Mouse (Mus musculus): ENCODE data around the gene Tmem86a. TPM values are rescaled to one million over a fixed set of nuclear protein-coding genes. Genes with fewer than 3 reads are reported as not detected.

Tmem86a gene
- polyA plus RNA-seq (2015; fragmentation: Nextera tagmentation; extraction: Ambion mirVana), result 28.1 and 30.2 TPM in 2 replicates

- Histone ChIP-seq H3K36me3 (peaks cover 14% of the 10 kb centered on the region), H3K4me1 (peaks cover 31% of the 10 kb centered on the region)
- peak; percentile 98 for ATAC-seq (replicated peaks; ENCODE audit: low FRiP score)
These were observed at the start of gene Tmem86a for GRCm38 (mm10) chr7:47050366-47050765. Gene Tmem86a (plus strand): TSS chr7:47050601.

GRCm38 (mm10) chr7:47000644-47000983 is 49.8 kb upstream of the Tmem86a start:
- Histone ChIP-seq H3K4me3 (replicated peaks) (no peak overlapping the region), H3K27ac (no peak overlapping the region), H3K4me1 (peaks cover 28% of the 10 kb centered on the region), H3K9me3 (replicated peaks) (no peaks in the 10 kb centered on the region), H3K4me2 (no peak overlapping the region), H3K9ac (no peak overlapping the region), H3K36me3 (peaks cover 36% of the 10 kb centered on the region), H3K27me3 (no peaks in the 10 kb centered on the region)
- WGBS, result 43% methylated on average over 3 of the region's 3 CpGs
- peak; percentile 82 for ATAC-seq (replicated peaks; ENCODE audit: low FRiP score)

More at GRCm38 (mm10) chr7:47050366-47050765, at the start of gene Tmem86a:
- H3K9me3 ChIP-seq (replicated peaks), result no peaks in the 10 kb centered on the region
- peak within 1 kb of the TSS; percentile 90 for H3K4me2 ChIP-seq
- H3K27me3 ChIP-seq, result peaks cover 6% of the 10 kb centered on the region; the same call in 1 of the 2 replicates
- peak within 1 kb of the TSS; percentile 91 for H3K4me3 ChIP-seq (replicated peaks)
- peak within 1 kb of the TSS; percentile 98 for H3K27ac ChIP-seq
- peak within 1 kb of the TSS; percentile 89 for H3K9ac ChIP-seq
- WGBS, result 0% methylated on average over 33 of the region's 33 CpGs

GRCm38 (mm10) chr7:47001125-47001899 is 49.1 kb upstream of the Tmem86a start:
- 0 out of 2 replicates have a peak overlapping the region, but pooled peaks have one; percentile 24 for H3K27ac ChIP-seq
- H3K4me1 ChIP-seq, result peaks cover 29% of the 10 kb centered on the region
- peaks cover 30% of the 10 kb centered on the region for H3K36me3 ChIP-seq
- H3K4me2 ChIP-seq, result no peak overlapping the region
- 71% methylated on average over 5 of the region's 5 CpGs for WGBS
- H3K9me3 ChIP-seq (replicated peaks), result no peaks in the 10 kb centered on the region
- no peak for ATAC-seq (replicated peaks; ENCODE audit: low FRiP score)
- no peaks in the 10 kb centered on the region for H3K27me3 ChIP-seq
- H3K4me3 ChIP-seq (replicated peaks), result no peak overlapping the region
- H3K9ac ChIP-seq, result no peak overlapping the region

GRCm38 (mm10) chr7:47001900-47002275 is 48.5 kb upstream of the Tmem86a start:
- H3K4me2 ChIP-seq, result no peak overlapping the region
- 80% methylated on average over 4 of the region's 4 CpGs for WGBS
- no peaks in the 10 kb centered on the region for H3K9me3 ChIP-seq (replicated peaks)
- H3K9ac ChIP-seq, result no peak overlapping the region
- no peaks in the 10 kb centered on the region for H3K27me3 ChIP-seq
- no peak for ATAC-seq (replicated peaks; ENCODE audit: low FRiP score)
- H3K4me1 ChIP-seq, result peaks cover 35% of the 10 kb centered on the region
- peaks cover 25% of the 10 kb centered on the region for H3K36me3 ChIP-seq
- H3K4me3 ChIP-seq (replicated peaks), result no peak overlapping the region
- H3K27ac ChIP-seq, result no peak overlapping the region

- H3K9me3 ChIP-seq (replicated peaks), result no peaks in the 10 kb centered on the region
- no peak overlapping the region for H3K4me2 ChIP-seq
- 51% methylated on average over 3 of the region's 3 CpGs for WGBS
These were observed 46.8 kb upstream of the Tmem86a start for GRCm38 (mm10) chr7:47003411-47004115.

GRCm38 (mm10) chr7:47007109-47007780 is 43.2 kb upstream of the Tmem86a start:
- Histone ChIP-seq H3K9ac (peak overlapping the region; percentile 66), H3K9me3 (replicated peaks) (no peaks in the 10 kb centered on the region), H3K4me3 (replicated peaks) (peak overlapping the region; percentile 81), H3K4me1 (peaks cover 32% of the 10 kb centered on the region), H3K36me3 (no peaks in the 10 kb centered on the region), H3K27ac (peak overlapping the region; percentile 95), H3K27me3 (no peaks in the 10 kb centered on the region), H3K4me2 (peak overlapping the region; percentile 90)
- WGBS, result 11% methylated on average over 21 of the region's 21 CpGs
- ATAC-seq (replicated peaks; ENCODE audit: low FRiP score), result no peak

More at GRCm38 (mm10) chr7:47003411-47004115, 46.8 kb upstream of the Tmem86a start:
- no peaks in the 10 kb centered on the region for H3K27me3 ChIP-seq
- H3K9ac ChIP-seq, result no peak overlapping the region
- H3K4me3 ChIP-seq (replicated peaks), result no peak overlapping the region
- H3K4me1 ChIP-seq, result peaks cover 40% of the 10 kb centered on the region
- peaks cover 9% of the 10 kb centered on the region for H3K36me3 ChIP-seq
- no peak for ATAC-seq (replicated peaks; ENCODE audit: low FRiP score)
- no peak overlapping the region for H3K27ac ChIP-seq

- WGBS, result under 1% methylated on average over 25 of the region's 25 CpGs
- peak; percentile 60 for ATAC-seq (replicated peaks; ENCODE audit: low FRiP score)
These were observed 42.6 kb upstream of the Tmem86a start for GRCm38 (mm10) chr7:47007818-47008167.

GRCm38 (mm10) chr7:47008168-47008993 is 42.0 kb upstream of the Tmem86a start, which contains the start of gene Spty2d1:
Gene Spty2d1 (minus strand): TSS chr7:47008411.
- peak within 1 kb of the TSS; percentile 90 for H3K4me2 ChIP-seq
- ATAC-seq (replicated peaks; ENCODE audit: low FRiP score), result peak; percentile 95
- H3K27ac ChIP-seq, result peak within 1 kb of the TSS; percentile 95
- under 1% methylated on average over 57 of the region's 57 CpGs for WGBS
- H3K4me3 ChIP-seq (replicated peaks), result peak within 1 kb of the TSS; percentile 81
- no peaks in the 10 kb centered on the region for H3K9me3 ChIP-seq (replicated peaks)
- no peaks in the 10 kb centered on the region for H3K36me3 ChIP-seq
- H3K27me3 ChIP-seq, result no peaks in the 10 kb centered on the region
- H3K4me1 ChIP-seq, result peaks cover 36% of the 10 kb centered on the region
- H3K9ac ChIP-seq, result peak within 1 kb of the TSS; percentile 66

More at GRCm38 (mm10) chr7:47007818-47008167, 42.6 kb upstream of the Tmem86a start:
- Histone ChIP-seq H3K9me3 (replicated peaks) (no peaks in the 10 kb centered on the region), H3K36me3 (no peaks in the 10 kb centered on the region), H3K4me2 (peak overlapping the region; percentile 90), H3K9ac (peak overlapping the region; percentile 66), H3K27me3 (no peaks in the 10 kb centered on the region), H3K27ac (peak overlapping the region; percentile 95), H3K4me3 (replicated peaks) (peak overlapping the region; percentile 81), H3K4me1 (peaks cover 33% of the 10 kb centered on the region)

- Histone ChIP-seq H3K9me3 (replicated peaks) (no peaks in the 10 kb centered on the region), H3K4me1 (peaks cover 28% of the 10 kb centered on the region), H3K27ac (no peak overlapping the region), H3K4me3 (replicated peaks) (no peak overlapping the region), H3K9ac (no peak overlapping the region), H3K27me3 (no peaks in the 10 kb centered on the region), H3K4me2 (no peak overlapping the region), H3K36me3 (no peaks in the 10 kb centered on the region)
- no peak for ATAC-seq (replicated peaks; ENCODE audit: low FRiP score)
- WGBS, result 32% methylated on average over 9 of the region's 9 CpGs
These were observed 37.2 kb upstream of the Tmem86a start for GRCm38 (mm10) chr7:47013131-47013767.

GRCm38 (mm10) chr7:47014564-47015389 is 35.6 kb upstream of the Tmem86a start:
- ATAC-seq (replicated peaks; ENCODE audit: low FRiP score), result no peak
- Histone ChIP-seq H3K9me3 (replicated peaks) (no peaks in the 10 kb centered on the region), H3K36me3 (no peaks in the 10 kb centered on the region), H3K4me2 (no peak overlapping the region), H3K27ac (peak overlapping the region; percentile 39), H3K27me3 (no peaks in the 10 kb centered on the region), H3K9ac (no peak overlapping the region), H3K4me3 (replicated peaks) (no peak overlapping the region), H3K4me1 (peaks cover 21% of the 10 kb centered on the region)
- WGBS, result 50% methylated on average over 10 of the region's 11 CpGs
